Mouse (Mus musculus) heart, embryonic 16.5 days (tissue): Measurements from ENCODE around the gene Atp2a2. TPM values are rescaled to one million over a fixed set of nuclear protein-coding genes. Genes with fewer than 3 reads are reported as not detected.
A peak's percentile ranks its signal among the peaks of the same experiment; 100 is the strongest.

Source experiments
- ATAC-seq: fragments of 200-750 bp; cut with Nextera tagmentation; replicated peaks from 2 replicates; pipeline ENCODE4 v1.8.0; 2017; ENCODE audit warnings: moderate number of reproducible peaks; ENCODE audit not compliant: insufficient read depth, low FRiP score; ENCODE audit errors: extremely low read depth
- H3K27ac ChIP-seq: fragments of 300-500 bp; sonication (generic); 2 replicates; pipeline ENCODE4 v1.5.1; 2014; ENCODE audit warnings: mild to moderate bottlenecking, low read length, control low read depth, moderate library complexity
- H3K27me3 ChIP-seq: fragments of 300-500 bp; sonication (generic); 2 replicates; pipeline ENCODE4 v1.6.1; 2014; ENCODE audit warnings: low read length, mixed read lengths; ENCODE audit not compliant: control insufficient read depth, insufficient read depth
- H3K36me3 ChIP-seq: fragments of 300-500 bp; sonication (generic); 2 replicates; pipeline ENCODE4 v1.6.1; 2014; ENCODE audit not compliant: control insufficient read depth, insufficient read depth
- H3K4me1 ChIP-seq: fragments of 300-500 bp; sonication (generic); 2 replicates; pipeline ENCODE4 v1.6.1; 2014; ENCODE audit warnings: low read length, mixed read lengths; ENCODE audit not compliant: control insufficient read depth, insufficient read depth
- H3K4me2 ChIP-seq: fragments of 300-500 bp; sonication (generic); 2 replicates; pipeline ENCODE4 v1.6.1; 2014; ENCODE audit warnings: low read depth, mild to moderate bottlenecking, control low read depth, low read length
- H3K4me3 ChIP-seq: fragments of 300-500 bp; sonication (generic); 2 replicates; pipeline ENCODE4 v1.5.1; 2014; ENCODE audit warnings: mild to moderate bottlenecking, control low read depth, low read length
- H3K9ac ChIP-seq: fragments of 300-500 bp; sonication (generic); 2 replicates; pipeline ENCODE4 v1.6.1; 2014; ENCODE audit warnings: low read length, control low read depth
- H3K9me3 ChIP-seq: fragments of 300-500 bp; sonication (generic); replicated peaks from 2 replicates; pipeline ENCODE4 v1.6.1; 2016; ENCODE audit warnings: low read length; ENCODE audit not compliant: control insufficient read depth
- WGBS: fragments of 180-500 bp; shearing (Covaris S2); extraction: QIAGEN DNeasy Blood & Tissue Kit; methylation state at CpG from one replicate; pipeline ENCODE4 v1.1.7; 2014; 5-methylcytosine and 5-hydroxymethylcytosine counted together
- polyA plus RNA-seq: library from polyadenylated mRNA; unstranded; fragments of >200 nt; fragmentation: Nextera tagmentation; extraction: Ambion mirVana; gene quantifications from 2 replicates; pipeline ENCODE4 v1.2.1, GENCODE M21; 2015

The Atp2a2 gene
- polyA plus RNA-seq, 1 experiment from 2014 or later = 306 TPM

DNA sequence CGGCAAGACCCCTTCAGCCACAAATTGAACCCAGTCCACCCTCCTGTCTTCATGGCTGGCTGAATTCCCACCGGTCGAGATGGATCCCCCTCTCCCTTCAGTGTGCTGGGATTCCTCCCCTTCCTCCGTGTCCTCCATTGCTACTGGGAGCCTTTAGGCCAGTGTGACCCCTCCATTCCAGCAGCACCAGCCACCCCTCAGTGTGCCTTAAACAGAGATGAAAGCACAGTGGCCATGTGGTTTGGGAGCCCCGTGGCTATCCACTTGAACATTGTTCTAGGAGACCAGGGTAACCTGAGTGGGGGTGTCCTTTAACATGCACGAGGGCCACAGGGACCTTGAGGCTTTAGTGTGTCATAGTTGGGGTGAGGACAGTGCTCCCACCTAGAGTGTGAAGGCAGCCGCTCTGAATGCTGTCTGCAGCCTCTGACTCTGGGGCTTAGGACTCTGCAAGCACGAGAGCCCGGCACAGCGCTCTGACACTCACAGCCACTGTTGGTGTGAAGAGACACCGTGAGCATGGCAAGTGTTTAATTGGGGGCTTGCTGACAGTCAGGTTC, 56.9 kb downstream of the Atp2a2 start:
- no peaks in the 10 kb centered on the region for H3K9me3 ChIP-seq
- no peak overlapping the region for H3K9ac ChIP-seq
- no peak overlapping the region for H3K4me2 ChIP-seq
- 85% methylated on average over 11 of the region's 11 CpGs for WGBS
- no peaks in the 10 kb centered on the region for H3K27me3 ChIP-seq
- no peaks in the 10 kb centered on the region for H3K4me1 ChIP-seq
- ATAC-seq = no peak
- H3K4me3 ChIP-seq = no peak overlapping the region
- no peak overlapping the region for H3K27ac ChIP-seq
- peaks cover 55% of the 10 kb centered on the region for H3K36me3 ChIP-seq

DNA sequence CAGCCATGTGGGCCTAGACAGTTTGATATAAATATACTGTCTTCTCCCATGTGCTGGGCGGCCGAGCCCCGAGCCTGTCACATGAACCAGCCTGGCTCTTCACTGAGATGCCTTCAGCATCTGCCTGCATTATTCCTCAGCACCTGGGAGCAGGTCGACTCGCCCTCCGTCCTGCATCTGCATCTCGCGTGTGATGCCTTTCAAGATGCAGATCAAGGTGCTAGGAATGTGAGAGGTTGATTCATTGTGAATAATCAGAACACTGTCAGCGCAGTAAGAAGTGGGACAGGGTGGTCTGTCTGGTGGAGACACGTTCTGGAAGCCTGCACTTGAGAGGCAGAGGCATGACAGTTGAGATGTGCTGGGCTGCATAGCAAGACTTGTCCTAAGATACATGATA, 57.5 kb downstream of the Atp2a2 start:
- no peaks in the 10 kb centered on the region for H3K4me1 ChIP-seq
- WGBS = 92% methylated on average over 10 of the region's 10 CpGs
- no peak overlapping the region for H3K4me2 ChIP-seq
- no peaks in the 10 kb centered on the region for H3K9me3 ChIP-seq
- no peak overlapping the region for H3K27ac ChIP-seq
- no peak for ATAC-seq
- no peaks in the 10 kb centered on the region for H3K27me3 ChIP-seq
- no peak overlapping the region for H3K4me3 ChIP-seq
- H3K9ac ChIP-seq = no peak overlapping the region
- peaks cover 61% of the 10 kb centered on the region for H3K36me3 ChIP-seq

DNA sequence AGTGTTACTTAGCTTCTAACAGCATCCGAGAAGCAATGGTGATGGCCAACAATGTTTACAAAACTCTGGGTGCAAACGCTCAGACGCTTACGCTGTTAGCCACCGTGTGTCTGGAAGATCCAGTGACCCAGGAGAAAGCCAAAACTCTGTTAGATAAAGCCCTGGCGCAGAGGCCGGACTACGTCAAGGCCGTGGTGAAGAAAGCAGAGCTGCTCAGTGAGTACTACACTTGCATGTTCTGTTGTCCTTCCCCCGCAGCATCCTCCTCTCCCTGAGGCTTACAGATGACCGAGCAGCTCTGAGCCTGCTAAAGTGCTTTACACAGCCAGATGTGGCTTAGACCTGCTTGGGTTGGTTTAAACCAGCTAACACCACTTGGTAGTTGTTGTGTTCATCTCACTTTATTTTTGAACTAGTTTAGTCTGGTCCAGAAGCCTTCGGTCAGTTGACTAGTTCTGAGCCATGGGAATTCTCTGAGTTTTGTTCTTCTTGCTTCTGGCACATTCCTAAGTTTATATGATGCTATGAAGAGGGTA, 61.9 kb downstream of the Atp2a2 start:
- Histone ChIP-seq H3K36me3 (peaks cover 88% of the 10 kb centered on the region), H3K27me3 (no peaks in the 10 kb centered on the region), H3K9me3 (peaks cover 5% of the 10 kb centered on the region; the same call in 1 of the 2 replicates), H3K4me2 (no peak overlapping the region), H3K9ac (no peak overlapping the region), H3K4me3 (no peak overlapping the region), H3K27ac (peak overlapping the region; percentile 50; the same call in 1 of the 2 replicates), H3K4me1 (peaks cover 5% of the 10 kb centered on the region)
- 91% methylated on average over 12 of the region's 12 CpGs for WGBS
- no peak for ATAC-seq

DNA sequence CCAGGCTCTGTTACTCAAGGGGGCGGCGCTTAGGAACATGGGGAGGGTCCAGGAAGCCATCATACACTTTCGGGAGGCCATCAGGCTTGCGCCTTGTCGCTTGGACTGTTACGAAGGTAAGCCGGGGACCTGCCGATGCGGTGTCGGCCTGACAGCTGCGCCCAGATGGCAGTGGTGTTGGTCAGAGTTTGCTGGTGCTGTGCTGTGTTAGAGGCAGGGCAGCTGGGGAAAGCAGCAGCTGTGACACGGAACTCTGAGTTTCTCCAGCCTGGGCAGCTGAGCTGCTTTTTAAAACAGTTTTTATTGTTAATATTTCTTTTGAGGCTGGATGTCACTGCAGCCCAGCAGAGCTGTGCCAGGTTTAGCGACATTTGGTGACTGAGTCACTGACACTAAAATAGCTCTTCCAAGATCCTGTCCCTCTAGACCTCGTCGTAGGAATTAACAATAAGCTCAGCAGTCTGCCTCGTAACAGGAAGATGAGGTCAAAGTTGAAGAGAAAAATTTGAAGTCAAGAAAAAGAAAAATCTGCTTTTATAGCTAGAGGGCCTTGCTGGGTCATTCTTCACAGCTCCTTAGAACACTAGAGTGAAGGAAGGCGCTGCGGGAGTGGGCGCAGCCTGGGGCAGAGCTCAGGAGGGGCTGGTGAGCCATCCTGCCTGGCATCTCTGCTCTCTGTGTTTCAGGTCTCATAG, 62.5 kb downstream of the Atp2a2 start:
- H3K36me3 ChIP-seq = peaks cover 91% of the 10 kb centered on the region
- 74% methylated on average over 19 of the region's 19 CpGs for WGBS
- no peak overlapping the region for H3K4me3 ChIP-seq
- H3K27ac ChIP-seq = peak overlapping the region; percentile 50
- no peak overlapping the region for H3K4me2 ChIP-seq
- H3K9ac ChIP-seq = no peak overlapping the region
- peaks cover 5% of the 10 kb centered on the region; the same call in 1 of the 2 replicates for H3K9me3 ChIP-seq
- peak; percentile 68 for ATAC-seq
- peaks cover 5% of the 10 kb centered on the region for H3K4me1 ChIP-seq
- H3K27me3 ChIP-seq = no peaks in the 10 kb centered on the region

DNA sequence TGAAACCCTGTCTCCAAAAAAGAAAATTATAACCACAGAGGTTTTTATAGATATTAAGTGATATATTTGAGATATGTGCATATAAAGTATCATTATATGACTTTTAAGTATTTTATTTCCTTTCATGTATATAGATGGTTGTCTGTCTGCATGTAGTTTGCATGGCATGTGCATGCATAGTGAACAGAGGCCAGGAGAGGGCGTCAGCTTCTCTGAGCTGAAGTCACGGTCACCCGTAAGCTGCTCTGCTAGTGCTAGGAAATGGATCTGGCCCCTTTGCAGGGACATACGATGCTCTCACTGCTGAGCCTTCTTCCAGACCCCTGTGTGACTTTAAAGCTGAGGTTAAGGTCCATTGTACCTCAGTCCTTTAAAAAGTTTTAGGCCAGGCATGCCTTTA, 67.5 kb downstream of the Atp2a2 start:
- H3K4me2 ChIP-seq = no peak overlapping the region
- H3K27me3 ChIP-seq = no peaks in the 10 kb centered on the region
- no peak overlapping the region for H3K4me3 ChIP-seq
- peaks cover 5% of the 10 kb centered on the region; the same call in 1 of the 2 replicates for H3K9me3 ChIP-seq
- no peak overlapping the region for H3K9ac ChIP-seq
- H3K36me3 ChIP-seq = peaks cover 91% of the 10 kb centered on the region
- WGBS = 82% methylated on average over 4 of the region's 4 CpGs
- no peak overlapping the region for H3K27ac ChIP-seq
- peaks cover 7% of the 10 kb centered on the region for H3K4me1 ChIP-seq
- no peak for ATAC-seq

DNA sequence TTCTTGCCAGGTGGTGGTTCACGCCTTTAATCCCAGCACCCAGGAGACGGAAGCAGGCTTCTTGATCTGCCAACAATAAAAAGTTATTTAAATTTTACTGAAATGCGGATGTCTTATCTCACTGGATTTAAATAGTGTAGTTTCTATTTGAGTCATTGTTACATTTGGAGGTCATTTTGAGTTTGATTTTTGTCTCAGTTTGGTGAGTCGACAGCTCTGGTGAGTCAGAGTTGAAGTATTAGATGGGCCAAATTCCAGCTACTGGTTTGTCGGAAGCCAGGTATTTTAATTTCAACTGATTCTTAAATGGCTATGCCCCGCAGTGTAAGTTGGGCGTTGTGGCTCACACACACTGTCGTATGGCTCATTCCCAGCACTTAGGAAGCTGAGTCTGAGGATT, 70.8 kb downstream of the Atp2a2 start:
- Histone ChIP-seq H3K9me3 (no peaks in the 10 kb centered on the region), H3K4me2 (no peak overlapping the region), H3K9ac (no peak overlapping the region), H3K27ac (no peak overlapping the region), H3K4me1 (peaks cover 2% of the 10 kb centered on the region; the same call in 1 of the 2 replicates), H3K36me3 (peaks cover 76% of the 10 kb centered on the region), H3K4me3 (no peak overlapping the region), H3K27me3 (no peaks in the 10 kb centered on the region)
- no peak for ATAC-seq
- 72% methylated on average over 8 of the region's 8 CpGs for WGBS

DNA sequence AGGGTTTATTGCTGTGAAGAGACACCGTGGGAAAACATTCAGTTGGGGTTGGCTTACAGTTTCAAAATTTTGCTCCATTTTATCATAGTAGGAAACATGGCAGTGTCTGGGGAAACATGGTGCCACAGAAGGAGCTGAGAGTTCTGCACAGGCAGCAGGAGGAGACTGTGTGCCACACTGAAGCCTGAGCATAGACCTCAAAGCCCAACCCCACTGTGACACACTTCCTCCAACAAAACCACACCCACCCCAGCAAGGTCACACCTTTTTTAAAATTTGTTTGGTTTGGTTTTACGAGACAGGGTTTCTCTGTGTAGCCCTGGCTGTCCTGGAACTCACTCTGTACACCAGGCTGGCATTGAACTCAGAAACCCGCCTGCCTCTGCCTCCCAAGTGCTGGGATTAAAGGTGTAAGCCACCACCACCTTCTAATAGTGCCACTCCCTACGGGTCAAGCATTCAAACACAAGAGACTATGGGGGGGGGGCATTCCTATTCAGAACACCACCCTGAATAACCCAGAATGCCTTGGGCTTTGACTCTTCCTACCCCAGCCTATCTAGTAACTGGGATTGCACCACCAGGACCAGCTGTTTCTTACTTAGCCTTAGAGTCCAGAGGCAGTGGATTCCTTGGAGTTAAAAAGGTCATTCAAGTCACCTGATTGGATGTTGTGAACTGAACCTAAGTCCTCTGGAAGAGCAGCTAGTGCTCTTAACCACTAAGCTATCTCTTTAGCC, 71.8 kb downstream of the Atp2a2 start:
- ATAC-seq = no peak
- H3K27ac ChIP-seq = no peak overlapping the region
- 90% methylated on average over 4 of the region's 4 CpGs for WGBS

DNA sequence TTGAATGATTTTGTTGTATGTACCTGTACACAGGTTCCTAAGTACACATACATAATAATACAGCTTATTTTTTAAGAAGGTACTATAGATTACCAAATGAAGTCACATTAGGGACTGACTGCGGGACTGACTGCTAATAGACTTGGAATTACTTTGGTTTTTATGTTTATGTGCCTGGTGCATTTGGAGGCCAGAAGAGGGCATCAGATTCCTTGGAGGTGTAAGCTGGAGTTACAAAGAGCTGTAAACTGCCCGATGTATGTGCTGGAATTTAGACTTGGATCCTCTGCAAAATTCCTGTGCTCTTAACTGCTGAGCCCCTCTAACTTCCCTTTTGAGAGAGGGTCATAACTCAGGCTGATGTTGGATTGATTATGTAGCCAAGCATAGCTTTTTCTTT, 76.5 kb downstream of the Atp2a2 start:
- H3K27ac ChIP-seq = no peak overlapping the region
- no peak overlapping the region for H3K9ac ChIP-seq
- H3K4me3 ChIP-seq = no peak overlapping the region
- peaks cover 21% of the 10 kb centered on the region for H3K36me3 ChIP-seq
- H3K9me3 ChIP-seq = no peaks in the 10 kb centered on the region
- 73% methylated on average over 2 of the region's 2 CpGs for WGBS
- no peak for ATAC-seq
- H3K27me3 ChIP-seq = no peaks in the 10 kb centered on the region
- H3K4me2 ChIP-seq = no peak overlapping the region
- peaks cover 18% of the 10 kb centered on the region for H3K4me1 ChIP-seq

More for the DNA sequence above, 71.8 kb downstream of the Atp2a2 start:
- peaks cover 66% of the 10 kb centered on the region for H3K36me3 ChIP-seq
- H3K9ac ChIP-seq = no peak overlapping the region
- H3K9me3 ChIP-seq = no peaks in the 10 kb centered on the region
- peaks cover 2% of the 10 kb centered on the region; the same call in 1 of the 2 replicates for H3K4me1 ChIP-seq
- H3K27me3 ChIP-seq = no peaks in the 10 kb centered on the region
- H3K4me3 ChIP-seq = no peak overlapping the region
- no peak overlapping the region for H3K4me2 ChIP-seq

DNA sequence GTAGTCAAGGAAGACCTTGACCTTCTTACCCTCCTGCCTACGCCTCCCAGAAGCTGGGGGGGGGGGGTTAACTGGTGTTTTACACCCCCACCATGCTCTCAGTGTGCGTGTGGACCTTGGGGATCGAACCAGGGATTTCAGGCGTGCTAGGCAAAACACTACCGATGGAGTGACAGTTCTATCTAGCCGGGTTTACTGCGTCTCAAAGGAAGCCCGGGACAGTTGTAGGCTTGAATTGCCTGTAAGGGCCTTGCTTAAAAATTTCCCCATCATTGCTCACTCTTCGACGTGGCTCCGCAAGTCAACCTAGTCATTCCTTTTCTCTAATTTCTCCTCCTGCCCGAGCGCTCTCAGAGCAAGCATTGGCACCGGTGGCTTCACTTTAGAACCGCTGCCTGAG, 78.9 kb downstream of the Atp2a2 start:
- H3K4me3 ChIP-seq = peak overlapping the region; percentile 92
- WGBS = 22% methylated on average over 15 of the region's 15 CpGs
- peak overlapping the region; percentile 96 for H3K9ac ChIP-seq
- H3K9me3 ChIP-seq = no peaks in the 10 kb centered on the region
- H3K4me2 ChIP-seq = peak overlapping the region; percentile 91
- H3K27me3 ChIP-seq = no peaks in the 10 kb centered on the region
- peaks cover under 1% of the 10 kb centered on the region for H3K36me3 ChIP-seq
- no peak overlapping the region for H3K27ac ChIP-seq
- peaks cover 18% of the 10 kb centered on the region for H3K4me1 ChIP-seq
- no peak for ATAC-seq
